In the genomic region with DNA sequence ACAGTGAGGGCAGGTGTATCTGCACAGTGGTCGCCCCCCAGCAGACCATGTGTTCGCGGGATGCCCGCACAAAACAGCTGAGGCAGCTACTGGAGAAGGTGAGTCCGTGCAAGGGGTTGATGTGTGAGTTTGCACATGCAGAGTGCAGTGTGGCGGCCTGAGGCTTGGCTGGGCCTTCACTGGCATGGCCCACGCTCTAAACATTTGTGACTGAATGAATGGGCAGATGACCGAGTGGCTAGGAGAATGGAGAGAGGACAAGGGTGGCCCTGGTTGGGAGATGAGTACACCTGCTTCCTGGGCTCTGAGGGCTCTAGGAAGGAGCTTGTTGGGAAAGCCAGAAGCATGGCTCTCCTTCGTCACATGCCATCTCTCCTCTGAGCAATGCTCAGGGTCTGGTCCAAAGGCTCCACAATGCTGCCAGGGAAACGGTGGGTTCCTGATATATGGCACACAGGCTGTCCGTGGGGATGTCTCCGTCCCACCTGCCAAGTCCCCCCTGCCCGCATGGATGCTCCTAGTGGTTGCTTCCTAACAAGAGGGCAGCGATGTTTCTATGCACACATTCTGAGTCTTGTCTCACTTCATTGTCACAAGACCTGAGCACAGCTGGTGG, we compare ENCODE assay signal across 19 mouse cellular contexts. TPM values are rescaled to one million over a fixed set of nuclear protein-coding genes. Genes with fewer than 3 reads are reported as not detected.
DNase-seq lines count a peak whose midpoint lies in the region; ATAC-seq and TF ChIP-seq lines count a peak whose summit lies in the region.
"Had no signal": no experiment of that assay in that cellular context is flagged by ENCODE, and none has a peak within 500 bp of the region (broad histone marks: within the 10 kb centered on the region; RNA-seq: fewer than 3 reads in every experiment).

No protein-coding gene starts in this region.

- peak overlapping the region; percentile 90 for H3K4me2 ChIP-seq in hindbrain, embryonic 12.5 days (replicated peaks)
- peak overlapping the region; percentile 84 for H3K4me2 ChIP-seq in hindbrain, embryonic 15.5 days
- H3K4me2 ChIP-seq in neural tube, embryonic 13.5 days = peak overlapping the region; percentile 92

- 0 out of 2 replicates have a peak, but pooled peaks cover 1% of the 10 kb centered on the region for H3K36me3 ChIP-seq in hindbrain, embryonic 12.5 days
- H3K36me3 ChIP-seq in hindbrain, embryonic 15.5 days = no peaks in the 10 kb centered on the region; the same call in 1 of the 2 replicates
- H3K36me3 ChIP-seq in neural tube, embryonic 13.5 days = peaks cover 10% of the 10 kb centered on the region; the same call in 1 of the 2 replicates
- H3K36me3 ChIP-seq: embryonic facial prominence, embryonic 13.5 days had no signal

- TF ChIP-seq CTCF in layer of hippocampus, adult 2 months (conservative IDR thresholded peaks at IDR 0.05) = no peak

- H3K27ac ChIP-seq in layer of hippocampus, adult 2 months = peak overlapping the region; percentile 97
- H3K27ac ChIP-seq in hindbrain, embryonic 12.5 days = peak overlapping the region; percentile 17; the same call in 1 of the 2 replicates
- H3K27ac ChIP-seq in hindbrain, embryonic 15.5 days (replicated peaks) = no peak overlapping the region
- peak overlapping the region; percentile 46 for H3K27ac ChIP-seq in neural tube, embryonic 13.5 days (replicated peaks)
- H3K27ac ChIP-seq: embryonic facial prominence, embryonic 13.5 days had no signal

- H3K9ac ChIP-seq in hindbrain, embryonic 12.5 days = peak overlapping the region; percentile 43; the same call in 1 of the 2 replicates
- H3K9ac ChIP-seq in hindbrain, embryonic 15.5 days = no peak overlapping the region
- H3K9ac ChIP-seq in neural tube, embryonic 13.5 days = peak overlapping the region; percentile 34; the same call in 1 of the 2 replicates
- H3K9ac ChIP-seq: embryonic facial prominence, embryonic 13.5 days had no signal

- H3K4me3 ChIP-seq in layer of hippocampus, adult 2 months = peak overlapping the region; percentile 86
- H3K4me3 ChIP-seq in hindbrain, embryonic 12.5 days = no peak overlapping the region
- no peak overlapping the region for H3K4me3 ChIP-seq in hindbrain, embryonic 15.5 days
- H3K4me3 ChIP-seq in neural tube, embryonic 13.5 days = 0 out of 2 replicates have a peak overlapping the region, but pooled peaks have one; percentile 64
- H3K4me3 ChIP-seq: embryonic facial prominence, embryonic 13.5 days; limb, embryonic 10.5 days; megakaryocyte, embryonic 14.5 days; myocyte had no signal

- H3K9me3 ChIP-seq in hindbrain, embryonic 12.5 days (replicated peaks) = no peaks in the 10 kb centered on the region
- H3K9me3 ChIP-seq in hindbrain, embryonic 15.5 days = no peaks in the 10 kb centered on the region
- H3K9me3 ChIP-seq in neural tube, embryonic 13.5 days = no peaks in the 10 kb centered on the region
- H3K9me3 ChIP-seq: embryonic facial prominence, embryonic 13.5 days; limb, embryonic 10.5 days; megakaryocyte, embryonic 14.5 days had no signal

- WGBS in hindbrain, embryonic 12.5 days = 87% methylated on average over 14 of the region's 14 CpGs
- 83% methylated on average over 14 of the region's 14 CpGs for WGBS in hindbrain, embryonic 15.5 days
- WGBS in neural tube, embryonic 13.5 days = 84% methylated on average over 14 of the region's 14 CpGs

- H3K27me3 ChIP-seq in hindbrain, embryonic 12.5 days = peaks cover 5% of the 10 kb centered on the region; the same call in 1 of the 2 replicates
- no peaks in the 10 kb centered on the region for H3K27me3 ChIP-seq in hindbrain, embryonic 15.5 days
- peaks cover 13% of the 10 kb centered on the region for H3K27me3 ChIP-seq in neural tube, embryonic 13.5 days

- no peak for ATAC-seq in hindbrain, embryonic 12.5 days (ENCODE audit: low FRiP score)
- no peak for ATAC-seq in hindbrain, embryonic 15.5 days (ENCODE audit: low FRiP score, low read depth)
- ATAC-seq in neural tube, embryonic 13.5 days (ENCODE audit: low read depth) = no peak
- ATAC-seq in CD4-positive, CD25-positive, alpha-beta regulatory T cell, adult 4 months = no peak
- ATAC-seq: forebrain, embryonic 14.5 days had no signal

- DNase-seq in layer of hippocampus, adult 2 months (ENCODE audit: low spot score in 2 of 2) = no peak
- no peak for DNase-seq in layer of hippocampus, postnatal 10 days (ENCODE audit: low spot score in 2 of 2)
- DNase-seq in adrenal gland, adult 18-20 months (ENCODE audit: low spot score in 2 of 2) = no peak
- DNase-seq: adrenal gland, postnatal 10 days; kidney, adult 2 months; kidney, postnatal 10 days; lung, adult 18-20 months; lung, postnatal 14 days; right cerebral cortex, adult 18-20 months; thymus, postnatal 25 days had no signal

- H3K4me1 ChIP-seq in hindbrain, embryonic 12.5 days = peaks cover 77% of the 10 kb centered on the region
- peaks cover 83% of the 10 kb centered on the region for H3K4me1 ChIP-seq in hindbrain, embryonic 15.5 days (replicated peaks)
- peaks cover 87% of the 10 kb centered on the region for H3K4me1 ChIP-seq in neural tube, embryonic 13.5 days (replicated peaks)

RNA-seq across cellular contexts. Expression of a gene that starts 15.4 kb away (rescaled TPM):
- total RNA-seq in layer of hippocampus, adult 2 months (2021) = 1,000 to 10,000 TPM; 1,799 to 1,811 TPM
- 100 to 1,000 TPM; 906 to 941 TPM for total RNA-seq in layer of hippocampus, postnatal 10 days (2021)
- 189 and 191 TPM in 2 replicates for polyA plus RNA-seq in hindbrain, embryonic 12.5 days (2016; fragmentation: Nextera tagmentation; extraction: Ambion mirVana)
- polyA plus RNA-seq in hindbrain, embryonic 15.5 days (2015; fragmentation: Nextera tagmentation; extraction: Ambion mirVana) = 343 and 372 TPM in 2 replicates
- polyA plus RNA-seq in neural tube, embryonic 13.5 days (2015; fragmentation: Nextera tagmentation; extraction: Ambion mirVana) = 298 and 324 TPM in 2 replicates
- total RNA-seq in adrenal gland, adult 18-20 months (2021) = 10 to 100 TPM; 38.0 to 38.7 TPM
- polyA plus RNA-seq in CD4-positive, CD25-positive, alpha-beta regulatory T cell, adult 4 months (2017; shearing (Covaris generic)) = not detected

Comparison
In these comparisons a context has a peak if more than half of its experiments do, and no peak if none do; other contexts are left out.
1. H3K4me3 ChIP-seq: peak in layer of hippocampus, adult 2 months (single experiment) and neural tube, embryonic 13.5 days (single experiment); none in hindbrain, embryonic 12.5 days (single experiment) and hindbrain, embryonic 15.5 days (single experiment).
2. RNA of a gene that starts 15.4 kb away (polyA plus RNA-seq): 343 to 372 TPM in hindbrain, embryonic 15.5 days, 298 to 324 TPM in neural tube, embryonic 13.5 days and 189 to 191 TPM in hindbrain, embryonic 12.5 days; not detected in CD4-positive, CD25-positive, alpha-beta regulatory T cell, adult 4 months; every median in the first group is over 100 times any median in the second.
3. Peak in every context shown above with its lines, with median percentiles within 50 percentile points of each other: H3K4me2 ChIP-seq.